In the genomic region with DNA sequence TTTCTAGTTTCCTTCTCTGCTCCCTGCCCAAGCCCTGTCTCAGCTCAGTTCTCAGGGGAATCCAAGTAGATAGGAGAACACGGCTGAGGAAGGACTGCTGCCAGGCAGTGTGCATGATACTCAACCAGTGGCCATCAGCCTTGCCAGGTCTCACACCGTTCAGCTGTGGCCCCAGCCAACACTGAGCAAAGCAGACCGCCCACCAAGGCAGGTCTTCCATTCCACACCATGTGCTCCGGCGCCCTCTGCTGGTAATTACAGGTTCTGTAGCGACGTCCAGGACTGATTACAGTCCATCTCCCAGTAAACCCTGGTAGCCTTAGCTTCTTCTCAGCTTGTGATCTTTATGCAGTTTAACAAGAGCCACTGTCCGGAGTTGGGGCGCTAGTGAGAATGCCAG, we compare ENCODE assay signal across 7 mouse cellular contexts.
DNase-seq lines count a peak whose midpoint lies in the region; TF ChIP-seq lines count a peak whose summit lies in the region.

No protein-coding gene starts in this region.

- H3K79me2 ChIP-seq in heart, adult 2 months (replicated peaks; ENCODE audit: control insufficient read depth, insufficient read depth, low read length), result no peaks in the 10 kb centered on the region

- H3K9me3 ChIP-seq in E14TG2a.4 (ENCODE audit: low read length), result no peaks in the 10 kb centered on the region

- TF ChIP-seq EP300 in heart, adult 2 months (IDR thresholded peaks at IDR 0.05; ENCODE audit: insufficient read depth, low read depth, low read length), result no peak

- H3K4me1 ChIP-seq in E14TG2a.4 (replicated peaks; ENCODE audit: low read depth, low read length), result peaks cover 29% of the 10 kb centered on the region
- no peaks in the 10 kb centered on the region for H3K4me1 ChIP-seq in heart, adult 2 months (ENCODE audit: control insufficient read depth, insufficient read depth, low read length)

- no peak overlapping the region for H3K9ac ChIP-seq in heart, adult 2 months (ENCODE audit: low read depth, low read length)

- intact Hi-C loops in heart, adult 2 months (cut with DNase I), result no loop called here

- no peak for TF ChIP-seq POLR2A in heart, adult 2 months (IDR thresholded peaks at IDR 0.05; ENCODE audit: insufficient read depth, low read depth, low read length)

- H3K4me3 ChIP-seq in E14TG2a.4 (replicated peaks; ENCODE audit: low read length), result no peak overlapping the region
- H3K4me3 ChIP-seq in heart, adult 2 months, result no peak overlapping the region

- peak; percentile 83 for TF ChIP-seq CTCF in E14TG2a.4 (conservative IDR thresholded peaks at IDR 0.05; ENCODE audit: low read length)
- peak; percentile 82 for TF ChIP-seq CTCF in heart, adult 2 months (IDR thresholded peaks at IDR 0.05)

- H3K27me3 ChIP-seq in E14TG2a.4 (ENCODE audit: insufficient read depth, low read length), result peaks cover 20% of the 10 kb centered on the region
- no peaks in the 10 kb centered on the region for H3K27me3 ChIP-seq in heart, adult 2 months (ENCODE audit: control insufficient read depth, insufficient read depth, low read length)

- peak; percentile 89 for DNase-seq in R1 (ENCODE audit: low read depth, low spot score)
- DNase-seq in cerebellum, postnatal 25 days, result peak; percentile 64 to 81
- peak; percentile 58 to 66 for DNase-seq in heart, adult 2 months
- DNase-seq in kidney, postnatal 4 days, result peak; percentile 85 to 87
- peak; percentile 82 for DNase-seq in lung, postnatal 36 days
- DNase-seq in spleen, postnatal 4 days (ENCODE audit: low spot score in 2 of 2), result peak; percentile 36 to 78

- H3K27ac ChIP-seq in heart, adult 2 months, result no peak overlapping the region

- no peaks in the 10 kb centered on the region for H3K36me3 ChIP-seq in E14TG2a.4 (ENCODE audit: insufficient read depth, low read length)
- no peaks in the 10 kb centered on the region for H3K36me3 ChIP-seq in heart, adult 2 months (ENCODE audit: control insufficient read depth, insufficient read depth, low read length)

- WGBS in heart, adult 2 months, result 11% methylated on average over 9 of the region's 9 CpGs
